Mouse (Mus musculus) ES-Bruce4 (cell line): ENCODE measurements around the gene Rrnad1. TPM values are rescaled to one million over a fixed set of nuclear protein-coding genes. Genes with fewer than 3 reads are reported as not detected.

Source experiments
- H3K27ac ChIP-seq: 2 replicates; pipeline ENCODE4 v1.5.1; 2012; ENCODE audit warnings: low read length, inconsistent platforms; ENCODE audit not compliant: insufficient read depth
- H3K27me3 ChIP-seq: 2 replicates; pipeline ENCODE4 v1.6.1; 2012; ENCODE audit warnings: mild to moderate bottlenecking, low read length, inconsistent platforms; ENCODE audit not compliant: control insufficient read depth, poor library complexity, insufficient read depth, severe bottlenecking
- H3K36me3 ChIP-seq: 2 replicates; pipeline ENCODE4 v1.6.1; 2012; ENCODE audit warnings: inconsistent platforms, mild to moderate bottlenecking, low read length, moderate library complexity; ENCODE audit not compliant: control insufficient read depth, poor library complexity, insufficient read depth, severe bottlenecking
- H3K4me1 ChIP-seq: one replicate; pipeline ENCODE4 v1.8.1; 2011; ENCODE audit warnings: low read length; ENCODE audit not compliant: control insufficient read depth, insufficient read depth
- H3K4me3 ChIP-seq: 2 replicates; pipeline ENCODE4 v1.5.1; 2011; ENCODE audit warnings: low read depth, mild to moderate bottlenecking, low read length
- H3K9ac ChIP-seq: 2 replicates; pipeline ENCODE4 v1.6.1; 2012; ENCODE audit warnings: low read depth, mild to moderate bottlenecking, inconsistent platforms; ENCODE audit not compliant: poor library complexity, severe bottlenecking
- H3K9me3 ChIP-seq: replicated peaks from 2 replicates; pipeline ENCODE4 v1.6.1; 2012; ENCODE audit warnings: mild to moderate bottlenecking, low read length, inconsistent platforms; ENCODE audit not compliant: control insufficient read depth, poor library complexity, insufficient read depth, severe bottlenecking
- CTCF ChIP-seq: IDR thresholded peaks from one replicate; pipeline ENCODE4 v1.8.1; 2011; ENCODE audit warnings: low read depth, low read length
- EP300 ChIP-seq: IDR thresholded peaks from 2 replicates; pipeline ENCODE4 v1.6.1; 2011; ENCODE audit warnings: low read depth, low read length; ENCODE audit not compliant: insufficient read depth
- POLR2A ChIP-seq: IDR thresholded peaks from one replicate; pipeline ENCODE4 v1.8.1; 2011; ENCODE audit warnings: low read length; ENCODE audit not compliant: insufficient read depth
- polyA plus RNA-seq: library from polyadenylated mRNA; stranded (reverse); fragments of >200 nt; gene quantifications from 2 replicates; pipeline ENCODE4 v1.2.4, GENCODE M21; 2011; ENCODE audit warnings: low read depth; ENCODE audit not compliant: missing spikeins, insufficient read depth, insufficient read length

The Rrnad1 gene
- polyA plus RNA-seq, 1 experiment, result 14.9 TPM

GRCm38 (mm10) chr3:87927452-87927851 is 3.1 kb downstream of the Rrnad1 start:
- H3K27me3 ChIP-seq, result no peaks in the 10 kb centered on the region
- no peak overlapping the region for H3K27ac ChIP-seq
- H3K4me3 ChIP-seq, result no peak overlapping the region
- H3K9me3 ChIP-seq, result no peaks in the 10 kb centered on the region
- H3K9ac ChIP-seq, result no peak overlapping the region
- peaks cover 52% of the 10 kb centered on the region for H3K36me3 ChIP-seq
- H3K4me1 ChIP-seq, result no peaks in the 10 kb centered on the region
- no peak for TF ChIP-seq POLR2A
- no peak for TF ChIP-seq CTCF
- TF ChIP-seq EP300, result no peak

DNA sequence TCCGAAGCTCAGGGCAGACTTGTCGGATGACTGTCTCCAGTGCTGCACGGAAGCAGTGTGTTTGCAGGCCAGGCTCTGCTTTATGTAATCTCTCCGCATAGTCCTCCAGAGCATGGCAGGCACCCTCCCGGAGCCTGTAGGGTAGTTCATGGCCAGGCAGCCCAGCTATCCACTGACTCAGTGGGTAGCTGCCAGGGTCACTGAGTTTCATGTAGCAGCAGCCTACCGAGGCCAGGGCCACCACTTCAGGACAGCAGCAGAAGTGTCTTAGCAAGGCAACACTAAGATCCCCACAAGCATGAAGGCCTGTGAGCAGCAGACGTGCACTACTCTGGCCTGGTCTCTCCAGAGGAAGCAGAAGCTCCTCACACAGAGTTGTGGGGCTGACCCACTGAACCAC is 5.5 kb downstream of the Rrnad1 start:
- Histone ChIP-seq H3K27me3 (no peaks in the 10 kb centered on the region), H3K4me3 (no peak overlapping the region), H3K36me3 (peaks cover 45% of the 10 kb centered on the region), H3K9me3 (no peaks in the 10 kb centered on the region), H3K9ac (no peak overlapping the region), H3K4me1 (no peaks in the 10 kb centered on the region), H3K27ac (no peak overlapping the region)
- no peak for TF ChIP-seq EP300
- no peak for TF ChIP-seq CTCF

DNA sequence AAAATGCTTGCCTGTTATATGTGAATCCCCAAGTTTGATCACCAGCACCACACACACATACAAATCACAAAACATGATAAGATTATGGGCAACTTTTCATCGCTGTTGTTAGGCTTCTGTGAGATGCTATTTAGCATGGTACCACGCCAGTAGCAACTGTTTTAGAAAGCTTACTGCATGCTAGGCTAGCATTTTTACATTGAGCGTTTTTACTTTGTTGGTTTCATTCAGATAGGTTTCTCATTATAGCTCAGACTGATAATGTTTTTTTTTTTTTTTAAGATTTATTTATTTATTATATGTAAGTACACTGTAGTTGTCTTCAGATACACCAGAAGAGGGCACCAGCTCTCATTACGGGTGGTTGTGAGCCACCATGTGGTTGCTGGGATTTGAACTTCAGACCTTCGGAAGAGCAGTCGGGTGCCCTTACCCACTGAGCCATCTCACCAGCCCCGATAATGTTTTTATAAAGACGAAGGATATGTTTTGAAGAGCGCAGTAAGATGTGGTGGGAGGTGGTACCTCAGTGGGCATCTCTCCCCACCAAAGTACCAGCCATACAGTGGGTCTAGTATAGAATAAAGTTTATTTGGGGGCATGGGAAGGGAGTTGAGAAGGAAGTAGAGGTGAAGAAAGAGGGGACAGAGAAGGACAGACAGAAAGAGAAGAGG is 10.1 kb downstream of the Rrnad1 start:
- H3K9me3 ChIP-seq, result no peaks in the 10 kb centered on the region
- H3K9ac ChIP-seq, result peak overlapping the region; percentile 82
- TF ChIP-seq POLR2A, result no peak
- no peak for TF ChIP-seq CTCF
- no peak for TF ChIP-seq EP300
- H3K4me3 ChIP-seq, result peak overlapping the region; percentile 97
- no peaks in the 10 kb centered on the region for H3K4me1 ChIP-seq
- H3K27ac ChIP-seq, result no peak overlapping the region
- H3K27me3 ChIP-seq, result no peaks in the 10 kb centered on the region
- H3K36me3 ChIP-seq, result peaks cover 53% of the 10 kb centered on the region

- H3K9ac ChIP-seq, result peak within 1 kb of the TSS; percentile 82
- peak within 1 kb of the TSS; percentile 82 for H3K27ac ChIP-seq
- H3K4me1 ChIP-seq, result no peaks in the 10 kb centered on the region
- peaks cover 53% of the 10 kb centered on the region for H3K36me3 ChIP-seq
- no peak for TF ChIP-seq POLR2A
- no peak for TF ChIP-seq EP300
- no peak for TF ChIP-seq CTCF
- H3K27me3 ChIP-seq, result no peaks in the 10 kb centered on the region
- H3K9me3 ChIP-seq, result no peaks in the 10 kb centered on the region
- peak within 1 kb of the TSS; percentile 97 for H3K4me3 ChIP-seq
These were observed 11.0 kb downstream of the Rrnad1 start, which contains the start of gene Mrpl24 for GRCm38 (mm10) chr3:87919336-87920108. TSS of gene Mrpl24 (plus strand) at chr3:87919506.

DNA sequence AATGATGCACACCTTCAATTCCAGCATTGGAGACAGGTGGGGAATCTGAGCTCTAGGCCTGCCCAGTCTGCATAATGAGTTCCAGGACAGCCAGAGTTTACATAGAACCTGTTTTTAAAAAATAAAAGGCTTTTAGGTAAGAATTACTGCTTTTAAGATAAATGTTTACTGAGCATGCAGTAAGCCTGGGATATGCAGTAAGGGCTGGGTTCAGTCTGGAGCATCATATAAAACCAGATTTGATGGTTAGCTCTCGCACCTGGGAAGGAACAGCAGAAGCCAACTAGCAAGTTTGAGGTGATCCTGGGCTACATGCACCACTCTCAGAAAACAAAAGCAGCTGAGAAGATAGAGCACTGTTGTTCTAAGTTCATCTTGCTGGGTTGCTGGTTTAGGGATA is 12.0 kb downstream of the Rrnad1 start:
- Histone ChIP-seq H3K9me3 (no peaks in the 10 kb centered on the region), H3K9ac (no peak overlapping the region), H3K4me3 (no peak overlapping the region), H3K36me3 (peaks cover 53% of the 10 kb centered on the region), H3K27ac (peak overlapping the region; percentile 59; the same call in 1 of the 2 replicates), H3K27me3 (no peaks in the 10 kb centered on the region), H3K4me1 (no peaks in the 10 kb centered on the region)
- no peak for TF ChIP-seq CTCF
- no peak for TF ChIP-seq EP300

DNA sequence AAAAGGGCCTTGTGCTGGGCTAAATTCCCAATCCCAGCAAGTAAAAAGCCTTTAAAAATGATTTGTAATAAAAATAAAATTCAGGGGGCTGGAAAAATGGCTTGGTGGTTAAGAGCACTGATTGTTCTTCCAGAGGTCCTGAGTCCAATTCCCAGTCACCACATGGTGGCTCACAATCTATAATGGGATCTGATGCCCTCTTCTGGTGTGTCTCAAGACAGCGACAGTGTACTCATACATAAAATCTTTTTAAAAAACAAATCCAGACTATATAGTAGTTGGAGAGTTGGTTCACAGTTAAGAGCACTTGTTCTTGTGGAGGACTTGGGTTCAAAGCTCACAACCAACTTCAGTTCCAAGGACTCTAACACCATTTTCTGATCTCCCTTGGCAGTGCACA is 13.5 kb downstream of the Rrnad1 start:
- H3K9ac ChIP-seq, result no peak overlapping the region
- no peaks in the 10 kb centered on the region for H3K9me3 ChIP-seq
- no peak for TF ChIP-seq EP300
- no peak for TF ChIP-seq POLR2A
- no peak for TF ChIP-seq CTCF
- no peak overlapping the region for H3K4me3 ChIP-seq
- no peaks in the 10 kb centered on the region for H3K27me3 ChIP-seq
- H3K27ac ChIP-seq, result no peak overlapping the region
- peaks cover 2% of the 10 kb centered on the region for H3K4me1 ChIP-seq
- H3K36me3 ChIP-seq, result peaks cover 46% of the 10 kb centered on the region
